Mouse (Mus musculus) thymus, adult 2 months (tissue): ENCODE measurements around the gene Homer1.

Source experiments
- CTCF ChIP-seq: fragments of 200-500 bp; IDR thresholded peaks from 2 replicates; pipeline ENCODE4 v1.5.1; 2012; ENCODE audit warnings: mild to moderate bottlenecking, control low read depth, low read length, moderate library complexity, borderline replicate concordance; ENCODE audit not compliant: control insufficient read depth, poor library complexity, insufficient read depth; ENCODE audit errors: extremely low read depth
- POLR2A ChIP-seq: fragments of 200-500 bp; IDR thresholded peaks from 2 replicates; pipeline ENCODE4 v1.6.1; 2012; ENCODE audit warnings: mild to moderate bottlenecking, low read length, control low read depth, moderate library complexity; ENCODE audit not compliant: control insufficient read depth, poor library complexity, insufficient read depth; ENCODE audit errors: extremely low read depth

GRCm38 (mm10) chr13:93354420-93355278, 55.2 kb downstream of the Homer1 start:
- TF ChIP-seq POLR2A (no peak), CTCF (no peak)
